Mouse (Mus musculus): ENCODE measurements around the gene Gpr162. TPM values are rescaled to one million over a fixed set of nuclear protein-coding genes. Genes with fewer than 3 reads are reported as not detected.
"Not testable (repeated sequence)": the region's sequence is repeated elsewhere in the genome, so short reads cannot be mapped to it uniquely, and the experiment has no call there.

Gene Gpr162
- polyA plus RNA-seq, 1 experiment from 2014 or later: 0.45 TPM

DNA sequence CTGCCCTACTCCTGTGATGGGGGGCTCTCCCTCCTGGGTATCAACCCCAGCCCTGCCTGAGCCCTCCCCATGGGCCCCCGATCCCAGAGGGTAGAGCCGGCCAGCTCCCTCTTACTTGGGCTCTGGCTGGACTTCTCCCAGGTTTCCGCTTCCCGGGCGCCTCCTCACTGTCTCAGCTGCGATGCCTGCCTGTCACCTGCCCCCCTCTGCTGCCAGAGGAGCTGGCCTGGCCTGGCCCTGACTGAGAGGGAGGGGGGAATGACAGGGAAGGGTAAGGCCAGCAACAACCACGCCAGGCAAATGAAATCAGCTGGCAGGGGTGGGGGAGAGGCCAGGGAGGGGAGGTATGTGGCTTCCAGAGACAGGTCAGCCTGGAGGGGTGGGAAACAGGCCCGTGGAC is 24.0 kb downstream of the Gpr162 start:
- 14% methylated on average over 7 of the region's 8 CpGs for WGBS
- H3K36me3 ChIP-seq (ENCODE audit: control insufficient read depth, insufficient read depth, low read length): peaks cover 2% of the 10 kb centered on the region; the same call in 1 of the 2 replicates
- H3K4me2 ChIP-seq (replicated peaks; ENCODE audit: low read depth): no peak overlapping the region
- TF ChIP-seq CTCF (IDR thresholded peaks at IDR 0.05; ENCODE audit: low read depth) (no peak), EP300 (optimal IDR thresholded peaks at IDR 0.05) (no peak)
- DNase-seq (ENCODE audit: low spot score): no peak
- H3K4me3 ChIP-seq (ENCODE audit: low read depth, low read length): no peak overlapping the region
- peak overlapping the region; percentile 18; the same call in 1 of the 2 replicates for H3K9ac ChIP-seq (ENCODE audit: low read length)
- H3K27me3 ChIP-seq (ENCODE audit: control insufficient read depth, insufficient read depth, low read length): no peaks in the 10 kb centered on the region
- H3K4me1 ChIP-seq (replicated peaks; ENCODE audit: control insufficient read depth, insufficient read depth): 0 out of 2 replicates have a peak, but pooled peaks cover 4% of the 10 kb centered on the region
- ATAC-seq (ENCODE audit: low FRiP score, low TSS enrichment): 0 out of 2 replicates have a peak, but pooled peaks have one; percentile 5
- no peak overlapping the region for H3K27ac ChIP-seq (replicated peaks)
- H3K9me3 ChIP-seq (ENCODE audit: control insufficient read depth, low read length): no peaks in the 10 kb centered on the region

DNA sequence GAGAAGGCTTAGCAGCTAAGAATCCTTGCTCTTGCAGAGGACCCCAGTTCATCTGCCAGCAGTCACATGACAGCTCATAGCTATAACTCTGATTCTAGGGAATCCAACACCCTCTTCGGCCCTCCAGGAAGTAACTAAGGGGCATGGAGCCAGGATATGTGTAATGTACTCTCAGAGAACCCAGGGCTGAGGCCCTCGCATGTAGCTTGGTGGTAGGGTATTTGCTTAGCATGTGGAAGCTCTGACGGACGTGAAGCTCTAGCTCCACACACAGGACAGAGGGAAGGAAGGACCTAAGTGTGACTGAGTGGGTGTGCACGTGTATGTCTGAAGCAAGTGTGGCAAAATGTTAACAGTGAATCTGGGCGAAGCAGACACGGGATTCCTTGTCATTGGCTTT is 27.4 kb downstream of the Gpr162 start:
- Histone ChIP-seq H3K27ac (replicated peaks) (peak overlapping the region; percentile 4; the same call in 1 of the 2 replicates), H3K4me3 (ENCODE audit: low read depth, low read length) (no peak overlapping the region), H3K4me2 (replicated peaks; ENCODE audit: low read depth) (no peak overlapping the region), H3K36me3 (ENCODE audit: control insufficient read depth, insufficient read depth, low read length) (no peaks in the 10 kb centered on the region), H3K27me3 (ENCODE audit: control insufficient read depth, insufficient read depth, low read length) (no peaks in the 10 kb centered on the region), H3K9me3 (ENCODE audit: control insufficient read depth, low read length) (no peaks in the 10 kb centered on the region), H3K4me1 (replicated peaks; ENCODE audit: control insufficient read depth, insufficient read depth) (0 out of 2 replicates have a peak, but pooled peaks cover 4% of the 10 kb centered on the region), H3K9ac (ENCODE audit: low read length) (no peak overlapping the region)
- 56% methylated on average over 7 of the region's 7 CpGs for WGBS
- ATAC-seq (ENCODE audit: low FRiP score, low TSS enrichment) (peak; percentile 57), DNase-seq (ENCODE audit: low spot score) (no peak)
- TF ChIP-seq CTCF (IDR thresholded peaks at IDR 0.05; ENCODE audit: low read depth) (peak; percentile 52), EP300 (optimal IDR thresholded peaks at IDR 0.05) (no peak)

DNA sequence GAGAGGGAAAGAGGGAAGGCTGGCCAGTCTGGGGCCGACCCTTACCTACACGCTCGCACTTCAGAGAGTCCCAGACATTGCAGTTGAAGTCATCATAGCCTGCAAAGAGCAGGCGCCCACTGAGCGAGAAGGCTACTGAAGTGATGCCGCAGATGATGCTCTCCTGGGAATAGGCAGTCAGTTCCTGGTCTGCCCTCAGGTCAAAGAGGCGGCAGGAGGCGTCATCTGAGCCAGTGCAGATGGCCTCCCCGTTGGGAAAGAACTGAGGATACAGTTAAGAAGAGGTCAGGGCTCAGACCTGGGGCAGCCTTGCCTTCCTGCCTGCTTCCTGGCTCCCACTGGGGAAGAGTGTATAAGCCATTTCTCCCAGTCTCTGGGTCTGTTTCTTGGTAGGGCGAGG is 28.3 kb downstream of the Gpr162 start:
- 72% methylated on average over 10 of the region's 10 CpGs for WGBS
- H3K9ac ChIP-seq (ENCODE audit: low read length): 0 out of 2 replicates have a peak overlapping the region, but pooled peaks have one; percentile 23
- TF ChIP-seq EP300 (optimal IDR thresholded peaks at IDR 0.05): no peak
- TF ChIP-seq CTCF (IDR thresholded peaks at IDR 0.05; ENCODE audit: low read depth): no peak

GRCm38 (mm10) chr6:124834512-124835081 is 29.2 kb downstream of the Gpr162 start:
- Histone ChIP-seq H3K36me3 (ENCODE audit: control insufficient read depth, insufficient read depth, low read length) (no peaks in the 10 kb centered on the region), H3K27ac (replicated peaks) (peak overlapping the region; percentile 73), H3K4me1 (replicated peaks; ENCODE audit: control insufficient read depth, insufficient read depth) (0 out of 2 replicates have a peak, but pooled peaks cover 2% of the 10 kb centered on the region), H3K4me3 (ENCODE audit: low read depth, low read length) (no peak overlapping the region), H3K9me3 (ENCODE audit: control insufficient read depth, low read length) (no peaks in the 10 kb centered on the region), H3K4me2 (replicated peaks; ENCODE audit: low read depth) (no peak overlapping the region), H3K9ac (ENCODE audit: low read length) (no peak overlapping the region; the same call in 1 of the 2 replicates), H3K27me3 (ENCODE audit: control insufficient read depth, insufficient read depth, low read length) (no peaks in the 10 kb centered on the region)
- TF ChIP-seq CTCF (IDR thresholded peaks at IDR 0.05; ENCODE audit: low read depth): no peak
- TF ChIP-seq EP300 (optimal IDR thresholded peaks at IDR 0.05): no peak
- 64% methylated on average over 6 of the region's 6 CpGs for WGBS
- no peak for ATAC-seq (ENCODE audit: low FRiP score, low TSS enrichment)
- DNase-seq (ENCODE audit: low spot score): peak; percentile 50

More for the DNA sequence above, 28.3 kb downstream of the Gpr162 start:
- H3K4me2 ChIP-seq (replicated peaks; ENCODE audit: low read depth): no peak overlapping the region
- no peaks in the 10 kb centered on the region for H3K27me3 ChIP-seq (ENCODE audit: control insufficient read depth, insufficient read depth, low read length)
- DNase-seq (ENCODE audit: low spot score) (no peak), ATAC-seq (ENCODE audit: low FRiP score, low TSS enrichment) (no peak)
- H3K4me1 ChIP-seq (replicated peaks; ENCODE audit: control insufficient read depth, insufficient read depth): 0 out of 2 replicates have a peak, but pooled peaks cover 6% of the 10 kb centered on the region
- H3K4me3 ChIP-seq (ENCODE audit: low read depth, low read length): no peak overlapping the region
- no peaks in the 10 kb centered on the region for H3K36me3 ChIP-seq (ENCODE audit: control insufficient read depth, insufficient read depth, low read length)
- peak overlapping the region; percentile 40; the same call in 1 of the 2 replicates for H3K27ac ChIP-seq (replicated peaks)
- H3K9me3 ChIP-seq (ENCODE audit: control insufficient read depth, low read length): no peaks in the 10 kb centered on the region

- Histone ChIP-seq H3K36me3 (ENCODE audit: control insufficient read depth, insufficient read depth, low read length) (no peaks in the 10 kb centered on the region), H3K4me2 (replicated peaks; ENCODE audit: low read depth) (no peak overlapping the region), H3K4me1 (replicated peaks; ENCODE audit: control insufficient read depth, insufficient read depth) (0 out of 2 replicates have a peak, but pooled peaks cover 2% of the 10 kb centered on the region), H3K9me3 (ENCODE audit: control insufficient read depth, low read length) (no peaks in the 10 kb centered on the region), H3K4me3 (ENCODE audit: low read depth, low read length) (no peak overlapping the region), H3K27me3 (ENCODE audit: control insufficient read depth, insufficient read depth, low read length) (no peaks in the 10 kb centered on the region), H3K27ac (replicated peaks) (no peak overlapping the region), H3K9ac (ENCODE audit: low read length) (no peak overlapping the region)
- ATAC-seq (ENCODE audit: low FRiP score, low TSS enrichment) (no peak), DNase-seq (ENCODE audit: low spot score) (no peak)
- 89% methylated on average over 8 of the region's 8 CpGs for WGBS
- TF ChIP-seq EP300 (optimal IDR thresholded peaks at IDR 0.05) (no peak), CTCF (IDR thresholded peaks at IDR 0.05; ENCODE audit: low read depth) (no peak)
These were observed 32.1 kb downstream of the Gpr162 start for GRCm38 (mm10) chr6:124831649-124832048.

- not testable (repeated sequence) for ATAC-seq (ENCODE audit: low FRiP score, low TSS enrichment); DNase-seq (ENCODE audit: low spot score); H3K36me3 ChIP-seq (ENCODE audit: control insufficient read depth, insufficient read depth, low read length); H3K4me1 ChIP-seq (replicated peaks; ENCODE audit: control insufficient read depth, insufficient read depth); H3K9ac ChIP-seq (ENCODE audit: low read length); H3K27ac ChIP-seq (replicated peaks); H3K4me3 ChIP-seq (ENCODE audit: low read depth, low read length); H3K9me3 ChIP-seq (ENCODE audit: control insufficient read depth, low read length); H3K27me3 ChIP-seq (ENCODE audit: control insufficient read depth, insufficient read depth, low read length)
- WGBS: 89% methylated on average over 4 of the region's 4 CpGs
- peak overlapping the region; percentile 84 for H3K4me2 ChIP-seq (replicated peaks; ENCODE audit: low read depth)
These were observed 32.6 kb downstream of the Gpr162 start for GRCm38 (mm10) chr6:124831199-124831598.

Data from stomach, postnatal 0 days (tissue).